Mouse (Mus musculus): ENCODE data around the gene Tnfrsf8. TPM values are rescaled to one million over a fixed set of nuclear protein-coding genes. Genes with fewer than 3 reads are reported as not detected.

Tnfrsf8 gene
- polyA plus RNA-seq, 1 experiment from 2014 or later: 0.10 TPM

- H3K4me1 ChIP-seq: no peaks in the 10 kb centered on the region
Measured at GRCm38 (mm10) chr4:145302106-145302505, 12.9 kb downstream of the Tnfrsf8 start.

GRCm38 (mm10) chr4:145300210-145300927, 14.6 kb downstream of the Tnfrsf8 start:
- no peaks in the 10 kb centered on the region for H3K9me3 ChIP-seq
- no peak overlapping the region for H3K27ac ChIP-seq
- H3K9ac ChIP-seq: no peak overlapping the region
- H3K4me1 ChIP-seq: no peaks in the 10 kb centered on the region
- H3K4me2 ChIP-seq: no peak overlapping the region
- ATAC-seq (ENCODE audit: low FRiP score): no peak
- no peaks in the 10 kb centered on the region for H3K36me3 ChIP-seq (replicated peaks)
- WGBS: 70% methylated on average over 11 of the region's 12 CpGs
- H3K27me3 ChIP-seq: no peaks in the 10 kb centered on the region
- H3K4me3 ChIP-seq (replicated peaks): no peak overlapping the region

More at GRCm38 (mm10) chr4:145302106-145302505, 12.9 kb downstream of the Tnfrsf8 start:
- H3K36me3 ChIP-seq (replicated peaks): no peaks in the 10 kb centered on the region
- H3K9ac ChIP-seq: no peak overlapping the region
- no peaks in the 10 kb centered on the region for H3K27me3 ChIP-seq
- no peak for ATAC-seq (ENCODE audit: low FRiP score)
- no peak overlapping the region for H3K27ac ChIP-seq
- H3K9me3 ChIP-seq: no peaks in the 10 kb centered on the region
- no peak overlapping the region for H3K4me2 ChIP-seq
- H3K4me3 ChIP-seq (replicated peaks): no peak overlapping the region
- WGBS: 83% methylated on average over 3 of the region's 3 CpGs

- H3K4me3 ChIP-seq (replicated peaks): no peak overlapping the region
- H3K9ac ChIP-seq: no peak overlapping the region
- no peaks in the 10 kb centered on the region for H3K9me3 ChIP-seq
- no peak for ATAC-seq (ENCODE audit: low FRiP score)
- no peak overlapping the region for H3K4me2 ChIP-seq
- no peaks in the 10 kb centered on the region for H3K4me1 ChIP-seq
- H3K36me3 ChIP-seq (replicated peaks): no peaks in the 10 kb centered on the region
- 91% methylated on average over 8 of the region's 8 CpGs for WGBS
- H3K27me3 ChIP-seq: no peaks in the 10 kb centered on the region
- no peak overlapping the region for H3K27ac ChIP-seq
Measured at GRCm38 (mm10) chr4:145299355-145299754, 15.6 kb downstream of the Tnfrsf8 start.

DNA sequence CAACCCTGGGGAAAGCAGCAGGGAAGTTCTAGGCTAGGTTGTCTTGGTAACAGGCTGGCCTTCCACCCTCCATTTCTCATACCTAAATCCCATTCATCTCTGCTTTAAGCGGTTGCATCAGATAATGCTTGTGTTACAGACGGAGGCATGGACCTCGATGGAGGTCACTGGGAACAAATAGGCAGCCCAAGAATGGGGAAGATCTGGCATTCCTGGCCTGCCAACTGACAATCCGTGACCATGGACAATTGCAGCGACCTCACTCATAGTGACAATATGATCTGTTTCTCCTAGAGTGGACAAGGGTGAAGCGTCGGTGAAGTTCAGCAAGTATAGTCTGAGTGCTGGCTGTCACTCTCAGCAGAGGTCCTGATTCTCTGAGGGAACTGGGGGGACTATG, 16.1 kb downstream of the Tnfrsf8 start:
- Histone ChIP-seq H3K9me3 (no peaks in the 10 kb centered on the region), H3K4me2 (no peak overlapping the region), H3K36me3 (replicated peaks) (no peaks in the 10 kb centered on the region), H3K27me3 (no peaks in the 10 kb centered on the region), H3K4me1 (no peaks in the 10 kb centered on the region), H3K9ac (no peak overlapping the region), H3K27ac (no peak overlapping the region), H3K4me3 (replicated peaks) (no peak overlapping the region)
- WGBS: 87% methylated on average over 7 of the region's 7 CpGs
- ATAC-seq (ENCODE audit: low FRiP score): no peak

GRCm38 (mm10) chr4:145295589-145296300, 19.2 kb downstream of the Tnfrsf8 start:
- H3K9me3 ChIP-seq: no peaks in the 10 kb centered on the region
- H3K4me1 ChIP-seq: no peaks in the 10 kb centered on the region
- no peak overlapping the region for H3K9ac ChIP-seq
- H3K27ac ChIP-seq: no peak overlapping the region
- no peak overlapping the region for H3K4me2 ChIP-seq
- 0 out of 2 replicates have a peak, but pooled peaks have one; percentile 51 for ATAC-seq (ENCODE audit: low FRiP score)
- no peak overlapping the region for H3K4me3 ChIP-seq (replicated peaks)
- H3K27me3 ChIP-seq: 0 out of 2 replicates have a peak, but pooled peaks cover 3% of the 10 kb centered on the region
- 56% methylated on average over 5 of the region's 5 CpGs for WGBS
- H3K36me3 ChIP-seq (replicated peaks): no peaks in the 10 kb centered on the region

DNA sequence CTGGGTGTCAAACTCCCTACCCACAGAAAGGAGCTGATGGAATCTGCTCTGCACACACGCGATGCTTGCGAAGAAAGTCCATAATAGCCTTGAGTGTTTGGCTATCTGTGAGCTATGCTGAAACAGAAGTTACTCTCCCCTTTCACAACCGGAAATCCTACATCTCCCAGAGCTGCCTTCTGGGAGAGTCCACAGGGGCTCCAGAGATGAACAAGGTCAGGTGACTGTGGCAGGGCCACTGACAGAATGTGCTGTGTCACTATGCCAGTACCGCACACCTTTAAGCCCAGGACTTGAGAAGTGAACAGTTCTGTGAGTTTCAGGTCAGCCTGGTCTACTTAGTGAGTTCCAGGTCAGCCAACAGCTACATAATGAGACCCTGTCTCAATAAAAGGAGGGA, 20.4 kb downstream of the Tnfrsf8 start:
- Histone ChIP-seq H3K9ac (no peak overlapping the region), H3K27ac (no peak overlapping the region), H3K4me3 (replicated peaks) (no peak overlapping the region), H3K27me3 (0 out of 2 replicates have a peak, but pooled peaks cover 3% of the 10 kb centered on the region), H3K4me2 (no peak overlapping the region), H3K9me3 (no peaks in the 10 kb centered on the region), H3K4me1 (no peaks in the 10 kb centered on the region), H3K36me3 (replicated peaks) (no peaks in the 10 kb centered on the region)
- no peak for ATAC-seq (ENCODE audit: low FRiP score)
- WGBS: 85% methylated on average over 5 of the region's 5 CpGs

- Histone ChIP-seq H3K4me3 (replicated peaks) (no peak overlapping the region), H3K27ac (no peak overlapping the region), H3K9ac (no peak overlapping the region), H3K36me3 (replicated peaks) (no peaks in the 10 kb centered on the region), H3K4me2 (no peak overlapping the region), H3K27me3 (no peaks in the 10 kb centered on the region), H3K9me3 (no peaks in the 10 kb centered on the region), H3K4me1 (no peaks in the 10 kb centered on the region)
- ATAC-seq (ENCODE audit: low FRiP score): peak; percentile 55; the same call in 1 of the 2 replicates
- 52% methylated on average over 4 of the region's 4 CpGs for WGBS
Measured at GRCm38 (mm10) chr4:145286369-145287120, 28.4 kb downstream of the Tnfrsf8 start.

GRCm38 (mm10) chr4:145284675-145285074, 30.3 kb downstream of the Tnfrsf8 start:
- Histone ChIP-seq H3K9me3 (no peaks in the 10 kb centered on the region), H3K4me1 (no peaks in the 10 kb centered on the region), H3K4me3 (replicated peaks) (no peak overlapping the region), H3K9ac (no peak overlapping the region), H3K27me3 (no peaks in the 10 kb centered on the region), H3K36me3 (replicated peaks) (no peaks in the 10 kb centered on the region), H3K4me2 (no peak overlapping the region), H3K27ac (no peak overlapping the region)
- ATAC-seq (ENCODE audit: low FRiP score): no peak
- 90% methylated on average over 4 of the region's 4 CpGs for WGBS

DNA sequence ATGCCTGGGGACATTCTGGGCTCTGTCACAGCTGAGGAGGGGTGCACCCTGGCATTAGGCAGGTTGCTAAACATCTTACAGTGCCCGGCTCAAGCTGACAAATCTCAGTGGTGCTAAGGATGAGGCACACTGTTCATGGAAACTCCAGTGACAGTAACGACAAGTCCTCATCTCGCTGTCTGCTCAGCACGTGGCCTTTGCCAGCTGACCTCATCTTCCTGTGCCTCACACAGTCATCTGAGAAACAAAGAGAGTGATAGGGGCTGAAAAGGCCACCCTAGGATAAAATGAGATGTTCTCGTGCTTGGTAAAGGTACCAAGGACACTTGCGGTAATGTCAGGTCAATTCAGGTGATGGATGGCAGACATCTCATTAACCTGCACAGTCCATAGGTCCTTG, 31.5 kb downstream of the Tnfrsf8 start:
- no peak overlapping the region for H3K27ac ChIP-seq
- no peaks in the 10 kb centered on the region for H3K27me3 ChIP-seq
- no peak for ATAC-seq (ENCODE audit: low FRiP score)
- no peaks in the 10 kb centered on the region for H3K36me3 ChIP-seq (replicated peaks)
- H3K4me1 ChIP-seq: no peaks in the 10 kb centered on the region
- 74% methylated on average over 6 of the region's 6 CpGs for WGBS
- H3K9me3 ChIP-seq: no peaks in the 10 kb centered on the region
- no peak overlapping the region for H3K4me3 ChIP-seq (replicated peaks)
- no peak overlapping the region for H3K9ac ChIP-seq
- no peak overlapping the region for H3K4me2 ChIP-seq

GRCm38 (mm10) chr4:145280966-145281365, 34.0 kb downstream of the Tnfrsf8 start:
- no peak overlapping the region for H3K4me3 ChIP-seq (replicated peaks)
- H3K36me3 ChIP-seq (replicated peaks): no peaks in the 10 kb centered on the region
- H3K27me3 ChIP-seq: no peaks in the 10 kb centered on the region
- 88% methylated on average over 6 of the region's 6 CpGs for WGBS
- no peak overlapping the region for H3K27ac ChIP-seq
- no peaks in the 10 kb centered on the region for H3K4me1 ChIP-seq
- no peak overlapping the region for H3K4me2 ChIP-seq
- ATAC-seq (ENCODE audit: low FRiP score): no peak
- H3K9ac ChIP-seq: no peak overlapping the region
- no peaks in the 10 kb centered on the region for H3K9me3 ChIP-seq

DNA sequence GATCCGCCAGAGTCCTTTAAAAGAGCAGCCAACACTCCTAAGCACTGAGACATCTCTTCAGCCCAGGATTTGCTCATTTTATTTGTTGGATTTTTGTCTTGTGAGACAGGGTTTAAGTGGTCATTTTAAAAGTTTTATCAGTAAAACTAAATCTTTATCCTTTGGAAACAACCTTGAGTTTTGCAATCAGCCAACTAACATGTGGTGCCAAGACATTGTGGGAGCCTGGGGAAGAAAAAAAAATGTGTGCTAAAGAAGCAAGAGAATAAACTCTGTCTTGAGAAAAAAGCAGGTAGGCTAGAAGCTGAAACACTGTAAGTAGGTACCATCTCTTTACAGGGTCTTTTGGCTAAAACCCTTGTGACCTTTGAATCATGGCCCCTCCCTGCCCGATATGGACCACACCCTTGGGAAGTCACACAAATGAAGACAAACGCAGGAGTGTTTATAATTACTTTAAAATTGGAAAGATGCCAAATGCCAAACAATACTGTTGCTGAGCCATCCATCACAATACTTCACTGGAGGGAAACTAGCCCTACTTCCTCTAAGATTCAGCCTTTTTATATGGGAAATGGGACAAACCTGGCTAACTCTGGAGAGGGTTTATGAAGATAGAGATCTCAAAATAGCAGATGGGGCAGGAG, 36.1 kb downstream of the Tnfrsf8 start:
- H3K27ac ChIP-seq: no peak overlapping the region
- H3K4me3 ChIP-seq (replicated peaks): no peak overlapping the region
- no peak overlapping the region for H3K9ac ChIP-seq
- H3K4me2 ChIP-seq: no peak overlapping the region
- H3K27me3 ChIP-seq: no peaks in the 10 kb centered on the region
- H3K4me1 ChIP-seq: no peaks in the 10 kb centered on the region
- ATAC-seq (ENCODE audit: low FRiP score): no peak
- H3K36me3 ChIP-seq (replicated peaks): no peaks in the 10 kb centered on the region
- no peaks in the 10 kb centered on the region for H3K9me3 ChIP-seq
- 85% methylated on average over 3 of the region's 3 CpGs for WGBS

DNA sequence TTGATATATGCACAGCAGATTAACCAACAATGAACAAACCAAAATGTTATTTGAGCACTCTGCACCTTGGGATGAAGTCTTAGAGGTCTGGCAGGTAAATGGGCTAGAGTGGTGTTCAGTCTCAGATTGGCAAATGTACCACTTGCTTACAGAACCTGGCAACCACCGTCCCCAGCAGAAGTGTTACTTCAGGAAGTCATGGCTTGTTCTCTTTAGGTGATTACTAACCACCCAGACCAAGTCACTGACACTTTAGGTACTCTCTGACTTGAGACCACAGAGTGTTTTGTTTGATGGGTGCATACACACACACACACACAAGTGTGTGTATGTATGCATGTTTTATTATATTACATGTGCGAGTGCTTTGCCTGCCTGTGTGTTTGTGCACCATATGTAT, 36.7 kb downstream of the Tnfrsf8 start:
- no peak for ATAC-seq (ENCODE audit: low FRiP score)
- WGBS: 93% methylated on average over 2 of the region's 2 CpGs
- no peak overlapping the region for H3K4me2 ChIP-seq

More for the DNA sequence above, 36.7 kb downstream of the Tnfrsf8 start:
- Histone ChIP-seq H3K9me3 (no peaks in the 10 kb centered on the region), H3K36me3 (replicated peaks) (no peaks in the 10 kb centered on the region), H3K27ac (no peak overlapping the region), H3K9ac (no peak overlapping the region), H3K27me3 (no peaks in the 10 kb centered on the region), H3K4me1 (no peaks in the 10 kb centered on the region), H3K4me3 (replicated peaks) (no peak overlapping the region)

Measured in forebrain, embryonic 12.5 days (tissue).